Mouse (Mus musculus): ENCODE data around the gene Rsc1a1.

Gene Rsc1a1

DNA sequence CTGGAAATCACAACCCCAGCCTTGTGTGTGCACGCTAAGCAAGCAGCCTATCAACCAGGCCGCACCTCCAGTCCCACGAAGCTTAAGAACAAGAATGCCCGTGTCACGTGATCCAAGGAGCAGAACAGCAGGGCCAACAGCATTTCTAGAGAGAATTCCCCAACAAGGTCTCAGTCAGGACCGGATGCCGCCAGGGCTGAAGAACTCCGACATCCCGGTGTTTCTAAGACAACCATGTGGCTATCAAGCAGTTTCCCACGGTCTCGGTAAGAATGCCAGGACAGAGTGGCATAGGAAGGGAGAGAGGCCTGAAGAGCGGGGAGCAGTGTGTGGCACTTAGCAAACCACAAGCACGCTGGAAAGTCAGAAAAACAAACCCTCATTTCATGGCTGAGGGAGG, 31.6 kb downstream of the Rsc1a1 start:
- DNase-seq (ENCODE audit: low spot score), result no peak

DNA sequence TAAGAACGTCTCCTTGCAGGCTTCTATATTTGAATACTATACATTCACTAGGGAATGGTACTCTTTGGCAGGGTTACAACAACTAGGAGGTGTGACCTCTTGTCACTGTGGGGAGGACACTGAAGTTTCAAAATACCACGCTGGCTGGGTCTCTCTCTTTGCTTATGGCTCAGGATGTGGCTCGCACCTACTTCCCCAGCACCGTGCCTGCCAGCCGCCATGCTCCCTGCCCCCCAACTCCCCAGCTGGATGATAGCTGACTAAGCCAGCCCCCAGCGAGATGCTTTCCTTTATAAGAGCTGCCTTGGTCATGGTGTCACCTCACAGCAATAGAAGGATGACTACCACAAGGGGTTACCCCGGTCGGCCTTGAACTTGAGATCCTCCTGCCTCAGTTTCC, 32.4 kb downstream of the Rsc1a1 start:
- no peak for DNase-seq (ENCODE audit: low spot score)

DNA sequence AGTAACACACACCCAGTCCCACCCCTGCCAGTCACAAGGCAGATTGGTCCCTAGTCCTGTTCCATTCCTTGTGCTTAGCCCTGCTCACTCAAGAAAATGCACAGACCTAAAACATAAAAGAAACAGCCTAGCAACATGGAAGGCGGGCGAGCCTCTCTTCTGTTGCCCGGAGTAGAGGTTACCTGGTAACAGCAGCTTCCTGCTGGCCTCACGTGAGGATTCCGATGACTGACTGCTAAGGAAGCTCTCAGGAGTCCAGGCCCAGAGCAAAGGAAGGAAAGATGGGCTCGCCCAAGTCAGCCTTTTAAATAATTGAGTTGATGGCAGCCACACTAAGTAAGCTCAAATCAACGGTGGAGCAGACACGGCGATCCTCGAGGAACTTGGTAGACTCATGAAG, 33.5 kb downstream of the Rsc1a1 start:
- DNase-seq (ENCODE audit: low spot score), result no peak

DNA sequence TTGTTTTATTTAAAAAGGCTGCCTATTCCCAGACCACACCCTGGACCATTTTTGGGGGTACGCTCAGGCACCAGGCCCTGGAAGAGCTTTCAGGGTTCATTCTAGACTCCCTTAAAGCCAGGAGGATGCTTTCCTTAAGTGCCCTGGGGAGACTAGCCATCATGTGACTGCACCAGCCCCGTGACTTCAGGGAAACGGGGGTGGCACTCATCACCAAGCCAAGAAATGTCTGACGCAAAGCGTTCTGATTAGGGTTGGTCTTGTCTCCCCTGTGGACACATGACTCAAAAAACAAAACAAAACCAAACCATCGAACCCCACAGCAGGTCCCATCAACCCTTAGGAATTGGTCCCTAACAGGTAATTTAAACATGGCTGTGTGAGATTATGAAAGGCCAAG, 34.1 kb downstream of the Rsc1a1 start:
- DNase-seq (ENCODE audit: low spot score), result no peak

DNA sequence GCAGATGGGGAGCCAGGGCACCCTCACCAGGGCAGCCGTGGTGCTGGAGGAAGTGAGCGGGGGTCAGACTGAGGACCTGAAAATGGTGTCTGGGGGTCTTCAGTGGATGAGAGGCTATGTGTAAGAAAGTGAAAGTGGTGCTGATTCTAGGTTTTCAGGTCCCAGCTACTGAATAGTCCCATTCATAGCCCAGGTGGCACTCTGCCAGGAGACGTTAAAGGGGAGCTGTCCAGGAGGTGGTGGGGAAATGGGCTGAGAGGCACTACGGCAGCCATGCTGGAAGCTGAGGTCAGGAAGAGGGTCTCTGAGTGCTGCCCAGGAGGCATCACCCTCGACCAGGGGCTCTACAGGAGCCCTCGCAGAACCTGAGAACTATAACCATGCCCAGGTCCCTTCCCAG, 36.2 kb downstream of the Rsc1a1 start:
- DNase-seq (ENCODE audit: low spot score), result peak; percentile 72

DNA sequence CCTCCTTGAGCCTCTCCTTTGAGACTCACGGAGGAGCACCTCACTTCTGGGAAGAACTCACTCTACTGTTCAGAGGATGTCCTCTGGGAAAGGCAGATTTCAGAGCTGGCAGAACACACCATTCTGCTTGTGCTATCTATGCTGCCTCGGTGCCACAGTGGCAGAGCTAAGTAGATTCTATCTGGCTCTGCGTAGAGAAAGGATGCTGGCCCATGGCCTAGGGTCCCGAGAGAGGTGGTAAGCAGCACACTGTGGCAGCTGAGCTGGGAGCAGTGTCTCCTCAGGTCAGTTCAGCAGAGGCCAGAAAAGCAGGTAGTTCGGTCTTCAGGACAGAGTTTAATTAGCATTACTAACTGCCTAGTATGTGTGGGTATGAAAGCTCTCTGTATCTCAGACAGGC, 37.1 kb downstream of the Rsc1a1 start:
- DNase-seq (ENCODE audit: low spot score), result no peak

DNA sequence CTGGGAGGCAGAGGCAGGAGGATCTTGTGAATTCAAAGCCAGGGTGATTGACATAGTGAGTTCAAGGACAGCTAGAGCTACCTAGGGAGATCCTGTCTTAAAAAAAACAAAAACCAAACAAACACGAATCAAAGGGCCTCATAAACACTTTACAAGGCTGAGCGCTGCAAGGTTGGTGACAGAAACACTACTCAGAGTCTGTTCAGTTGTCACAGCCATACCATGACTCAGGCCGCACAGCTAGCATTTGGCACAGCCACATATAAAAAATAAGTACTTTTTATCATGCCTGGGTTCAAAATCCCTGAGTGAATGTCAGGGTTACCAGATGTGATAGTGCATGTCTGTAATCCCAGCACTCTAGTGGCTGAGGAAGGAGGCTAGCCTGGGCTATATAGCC, 38.2 kb downstream of the Rsc1a1 start:
- no peak for DNase-seq (ENCODE audit: low spot score)

DNA sequence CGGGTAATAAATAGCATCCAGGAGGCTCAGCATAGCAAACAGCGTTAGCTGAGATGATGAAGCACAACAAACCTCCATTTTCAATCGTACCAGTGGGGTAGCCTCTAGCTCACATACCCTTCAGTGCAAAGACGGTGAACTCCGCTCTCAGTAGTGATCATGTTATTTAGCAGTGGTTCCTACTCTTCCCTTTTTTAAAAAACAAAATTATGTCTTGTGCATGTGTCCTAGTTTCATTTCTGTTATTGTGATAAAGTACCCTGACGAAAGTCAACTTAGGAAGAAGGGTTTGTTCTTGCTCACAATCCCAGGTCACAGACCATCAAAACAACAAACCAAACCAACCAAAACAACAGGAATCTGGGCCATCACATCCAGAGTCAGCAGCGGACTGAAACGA, 39.4 kb downstream of the Rsc1a1 start:
- DNase-seq (ENCODE audit: low spot score), result no peak

DNA sequence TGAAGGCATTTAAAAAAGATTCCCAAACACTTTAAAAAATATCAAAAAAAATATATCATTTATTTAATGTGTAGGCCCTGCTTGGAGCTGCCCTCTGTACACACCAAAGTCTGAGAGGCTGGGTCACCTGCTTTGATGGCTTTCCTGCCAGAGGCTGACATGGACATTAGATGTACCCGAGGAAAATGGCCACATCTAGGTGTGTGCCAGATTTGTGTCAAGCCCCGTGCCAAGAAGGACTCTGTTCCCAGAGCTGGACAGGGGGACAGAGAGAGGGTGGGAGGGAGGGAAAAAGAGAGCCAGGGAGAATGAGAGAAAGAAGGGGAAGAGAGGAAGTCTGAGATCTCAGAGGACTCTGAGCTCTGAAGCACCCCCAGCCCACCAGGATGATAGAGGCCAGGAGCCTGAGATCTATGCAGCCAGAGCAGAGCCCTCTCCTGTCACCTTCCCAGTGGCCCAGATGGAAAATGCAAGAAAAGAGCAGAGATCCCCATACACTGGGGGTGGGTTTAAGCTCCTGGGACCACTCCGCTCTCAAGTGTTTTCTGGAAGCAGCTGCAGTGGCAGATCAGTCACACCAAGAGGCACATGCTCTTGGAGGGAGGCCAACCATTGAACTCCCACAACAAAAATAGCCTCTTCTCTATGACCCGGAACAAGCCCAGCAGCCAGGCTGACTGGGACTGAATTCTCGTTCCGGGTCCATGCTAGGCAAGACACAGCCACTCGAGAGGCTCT, 42.1 kb downstream of the Rsc1a1 start:
- no peak for DNase-seq (ENCODE audit: low spot score)

DNA sequence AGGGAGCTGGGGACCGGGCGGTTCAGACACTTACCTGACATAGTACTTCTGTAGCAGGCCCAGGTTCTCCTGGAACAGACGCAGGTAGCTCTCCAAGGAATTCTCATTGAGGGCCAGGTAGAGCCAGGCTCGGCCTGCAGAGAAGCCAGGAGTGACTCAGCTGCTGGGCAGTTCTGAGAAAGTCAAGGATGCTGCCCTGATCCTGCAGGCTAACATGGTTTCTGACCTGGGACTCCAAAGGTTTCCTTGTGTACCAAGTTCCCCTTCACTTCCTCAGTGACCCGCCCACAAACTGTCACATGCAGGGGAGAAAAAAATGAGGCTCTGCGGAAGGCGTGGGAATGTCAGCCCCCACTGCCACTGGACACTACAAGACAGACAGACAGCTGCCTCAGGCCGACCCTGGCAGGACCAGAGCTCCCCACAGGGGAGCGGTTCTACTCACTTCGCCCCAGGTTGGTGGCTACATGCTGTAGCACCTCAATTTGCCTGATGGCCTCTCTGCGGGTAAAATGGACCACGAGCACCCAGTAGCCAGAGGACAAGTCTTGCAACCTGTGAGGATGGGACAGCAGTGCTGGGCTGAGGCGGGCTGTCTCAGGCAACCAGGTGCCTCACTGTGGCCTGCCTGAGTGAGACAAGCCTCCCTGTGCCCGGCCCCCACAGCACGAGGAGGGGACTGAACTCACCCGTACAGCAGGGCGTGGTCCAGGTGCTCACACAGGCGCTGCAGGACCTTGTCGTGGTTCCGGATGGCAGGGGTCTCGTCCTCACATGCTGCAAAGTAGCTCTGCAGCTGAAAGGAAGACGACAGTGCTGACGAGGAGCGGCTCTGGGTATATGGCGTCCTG, 43.2 kb downstream of the Rsc1a1 start:
- DNase-seq (ENCODE audit: low spot score), result no peak

DNA sequence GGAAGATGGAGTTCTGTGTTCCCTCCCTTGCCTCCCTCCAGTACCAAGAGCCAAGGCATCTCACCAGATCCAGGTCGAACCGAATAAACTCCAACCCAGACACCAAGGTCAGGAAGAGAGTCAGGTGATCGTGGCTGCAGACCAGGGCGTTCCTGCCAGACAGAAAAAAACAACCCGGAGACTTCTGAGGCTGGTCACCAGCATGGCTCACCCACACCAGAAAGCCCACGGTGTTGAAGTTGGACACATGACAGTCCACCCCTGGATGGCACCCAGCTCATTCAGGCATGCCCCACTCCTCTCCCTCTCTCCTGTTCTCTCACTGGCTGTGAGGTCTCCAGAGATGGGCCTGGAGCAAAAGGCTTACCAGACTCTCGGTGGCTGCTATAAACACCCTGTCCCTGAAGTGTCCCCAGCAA, 44.0 kb downstream of the Rsc1a1 start:
- no peak for DNase-seq (ENCODE audit: low spot score)

DNA sequence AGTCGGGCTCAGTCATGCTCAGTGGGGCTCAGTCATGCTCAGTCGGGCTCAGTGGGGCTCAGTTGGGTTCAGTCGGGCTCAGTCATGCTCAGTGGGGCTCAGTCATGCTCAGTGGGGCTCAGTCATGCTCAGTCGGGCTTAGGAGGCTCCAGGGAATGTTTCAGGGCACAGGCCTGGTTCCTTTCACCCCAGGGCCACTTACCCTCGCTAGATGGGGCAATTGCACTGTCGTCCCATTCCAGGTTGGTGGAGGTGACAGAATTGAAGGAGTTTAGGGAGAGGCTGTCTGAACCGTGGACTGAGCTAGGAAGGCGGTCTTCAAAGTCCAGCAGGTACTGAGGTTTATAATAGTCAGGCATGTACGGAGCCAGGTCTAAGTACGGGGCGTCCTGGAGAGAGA, 45.9 kb downstream of the Rsc1a1 start:
- no peak for DNase-seq (ENCODE audit: low spot score)

DNA sequence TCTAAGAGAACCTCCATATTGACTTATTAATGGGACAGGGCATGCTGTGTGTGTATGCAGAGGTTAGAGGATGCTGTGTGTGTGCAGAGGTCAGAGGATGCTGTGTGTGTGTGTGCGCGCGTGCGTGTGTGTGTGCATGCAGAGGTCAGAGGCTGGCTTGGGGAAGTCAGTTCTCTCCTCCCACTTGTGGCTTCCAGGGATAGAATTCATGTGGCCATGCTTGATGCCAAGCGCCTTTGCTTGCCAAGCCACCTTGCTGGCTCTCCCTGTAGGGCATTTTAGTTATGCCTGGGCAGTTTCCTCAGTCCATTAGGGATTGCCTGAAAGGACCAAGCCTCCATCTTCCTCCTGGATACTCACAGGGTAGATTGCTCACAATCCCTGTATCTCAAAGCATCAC, 48.7 kb downstream of the Rsc1a1 start:
- no peak for DNase-seq (ENCODE audit: low spot score)

DNA sequence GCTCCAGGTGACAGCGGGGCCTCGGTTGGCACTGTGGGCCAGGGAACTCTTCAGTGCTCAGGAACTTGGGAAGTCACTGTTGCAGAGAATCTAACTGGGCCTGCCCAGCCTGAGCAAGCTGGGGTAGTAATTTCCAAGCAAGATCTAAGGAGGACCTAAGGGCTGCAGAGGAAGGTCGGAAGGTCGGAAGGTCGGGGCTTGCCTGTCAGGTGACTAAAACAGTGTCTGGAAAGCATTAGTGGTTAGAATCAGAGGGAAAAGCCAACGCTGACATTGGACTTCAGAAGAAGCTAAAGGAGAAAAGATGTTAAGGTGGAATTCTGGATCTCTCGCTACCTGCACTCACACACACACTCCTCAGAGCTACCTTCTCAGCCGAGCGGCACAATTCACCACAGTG, 49.4 kb downstream of the Rsc1a1 start:
- DNase-seq (ENCODE audit: low spot score), result no peak

All from testis, postnatal 10 days (tissue).